Mouse (Mus musculus): ENCODE measurements around the gene Gm9936.

Gm9936 gene

DNA sequence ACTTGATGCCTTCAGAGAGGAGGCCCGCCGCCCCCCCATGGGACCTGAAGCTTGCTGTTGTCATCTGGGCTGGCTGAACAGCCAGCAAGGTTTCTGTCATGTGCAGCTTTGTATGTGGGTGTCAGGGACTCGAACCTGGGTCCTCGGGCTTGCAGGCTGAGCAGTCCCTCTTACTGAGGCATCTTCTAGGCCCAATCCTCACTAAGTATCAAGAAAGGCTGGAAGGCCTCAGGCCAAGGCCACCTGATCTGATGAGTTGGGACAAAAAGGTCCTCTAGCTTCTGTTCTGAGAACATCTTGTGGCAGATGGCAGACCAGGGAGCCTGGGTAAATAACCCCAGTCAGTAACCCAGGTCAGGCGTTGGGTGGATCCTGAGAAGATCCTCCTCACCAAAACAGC lies 48.7 kb downstream of the Gm9936 start:
- H3K4me1 ChIP-seq (replicated peaks; ENCODE audit: low read depth, low read length): peaks cover 74% of the 10 kb centered on the region
- H3K9me3 ChIP-seq (ENCODE audit: low read length): no peaks in the 10 kb centered on the region
- no peaks in the 10 kb centered on the region for H3K27me3 ChIP-seq (ENCODE audit: insufficient read depth, low read length)
- peaks cover 80% of the 10 kb centered on the region for H3K36me3 ChIP-seq (ENCODE audit: insufficient read depth, low read length)
- no peak overlapping the region for H3K4me3 ChIP-seq (replicated peaks; ENCODE audit: low read length)
- TF ChIP-seq CTCF (conservative IDR thresholded peaks at IDR 0.05; ENCODE audit: low read length): no peak
- no peak for TF ChIP-seq POU5F1 (IDR thresholded peaks at IDR 0.05; ENCODE audit: borderline replicate concordance, low read length)
- TF ChIP-seq NANOG (IDR thresholded peaks at IDR 0.05; ENCODE audit: borderline replicate concordance, low read length): no peak

- TF ChIP-seq NANOG (IDR thresholded peaks at IDR 0.05; ENCODE audit: borderline replicate concordance, low read length) (no peak), POU5F1 (IDR thresholded peaks at IDR 0.05; ENCODE audit: borderline replicate concordance, low read length) (no peak), CTCF (conservative IDR thresholded peaks at IDR 0.05; ENCODE audit: low read length) (no peak)
- Histone ChIP-seq H3K4me3 (replicated peaks; ENCODE audit: low read length) (no peak overlapping the region), H3K27me3 (ENCODE audit: insufficient read depth, low read length) (no peaks in the 10 kb centered on the region)
Measured at GRCm38 (mm10) chr5:114809181-114809756, 49.2 kb downstream of the Gm9936 start.

DNA sequence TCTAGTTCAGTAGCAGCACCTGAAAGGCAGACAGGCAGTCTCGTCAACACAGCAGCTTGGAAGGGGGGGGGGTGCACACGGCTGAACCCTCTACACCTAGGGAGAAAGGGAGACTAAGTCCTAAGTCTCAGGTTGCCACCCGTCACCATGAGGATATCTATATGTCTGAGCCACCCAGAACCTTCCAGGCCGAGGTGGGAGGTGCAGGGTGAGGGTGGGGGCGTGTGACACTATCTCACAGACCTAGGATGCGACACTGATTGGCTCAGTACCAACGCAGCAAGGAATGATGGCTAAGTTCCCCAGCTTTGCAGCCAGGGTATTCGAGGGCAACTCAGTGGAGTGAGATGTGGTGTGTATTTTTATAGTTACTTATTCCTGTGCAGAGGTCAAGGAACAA lies 50.1 kb downstream of the Gm9936 start:
- Histone ChIP-seq H3K36me3 (ENCODE audit: insufficient read depth, low read length) (peaks cover 94% of the 10 kb centered on the region), H3K9me3 (ENCODE audit: low read length) (peaks cover 9% of the 10 kb centered on the region), H3K4me1 (replicated peaks; ENCODE audit: low read depth, low read length) (peaks cover 88% of the 10 kb centered on the region), H3K27me3 (ENCODE audit: insufficient read depth, low read length) (no peaks in the 10 kb centered on the region), H3K4me3 (replicated peaks; ENCODE audit: low read length) (no peak overlapping the region)
- TF ChIP-seq CTCF (conservative IDR thresholded peaks at IDR 0.05; ENCODE audit: low read length) (no peak), POU5F1 (IDR thresholded peaks at IDR 0.05; ENCODE audit: borderline replicate concordance, low read length) (no peak), NANOG (IDR thresholded peaks at IDR 0.05; ENCODE audit: borderline replicate concordance, low read length) (no peak)

More at GRCm38 (mm10) chr5:114809181-114809756, 49.2 kb downstream of the Gm9936 start:
- Histone ChIP-seq H3K36me3 (ENCODE audit: insufficient read depth, low read length) (peaks cover 85% of the 10 kb centered on the region), H3K9me3 (ENCODE audit: low read length) (peaks cover under 1% of the 10 kb centered on the region; the same call in 1 of the 2 replicates), H3K4me1 (replicated peaks; ENCODE audit: low read depth, low read length) (peaks cover 80% of the 10 kb centered on the region)

GRCm38 (mm10) chr5:114807893-114808292 lies 50.6 kb downstream of the Gm9936 start:
- Histone ChIP-seq H3K4me3 (replicated peaks; ENCODE audit: low read length) (no peak overlapping the region), H3K27me3 (ENCODE audit: insufficient read depth, low read length) (no peaks in the 10 kb centered on the region), H3K9me3 (ENCODE audit: low read length) (peaks cover 14% of the 10 kb centered on the region), H3K4me1 (replicated peaks; ENCODE audit: low read depth, low read length) (peaks cover 93% of the 10 kb centered on the region), H3K36me3 (ENCODE audit: insufficient read depth, low read length) (peaks cover 98% of the 10 kb centered on the region)
- TF ChIP-seq CTCF (conservative IDR thresholded peaks at IDR 0.05; ENCODE audit: low read length) (no peak), POU5F1 (IDR thresholded peaks at IDR 0.05; ENCODE audit: borderline replicate concordance, low read length) (no peak), NANOG (IDR thresholded peaks at IDR 0.05; ENCODE audit: borderline replicate concordance, low read length) (no peak)

DNA sequence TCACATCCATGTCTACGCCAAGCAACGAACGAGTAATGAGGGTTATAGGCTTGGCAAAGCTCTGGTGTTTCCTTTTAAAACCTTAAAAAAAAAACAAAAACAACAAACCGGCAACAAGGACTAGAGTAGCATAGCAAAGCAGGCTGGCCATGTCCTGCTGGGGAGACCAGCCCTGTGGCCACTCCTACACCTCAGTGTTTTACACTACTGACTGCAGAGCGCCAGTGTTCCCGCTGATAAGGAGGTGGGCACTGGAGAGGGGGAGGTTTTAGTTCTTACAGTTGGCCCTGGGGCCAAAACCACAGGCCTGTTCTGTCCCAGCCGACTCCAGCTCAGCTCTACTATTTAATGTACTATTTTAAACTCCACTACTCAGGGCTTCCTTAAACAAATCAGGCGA lies 51.0 kb downstream of the Gm9936 start:
- H3K4me3 ChIP-seq (replicated peaks; ENCODE audit: low read length): no peak overlapping the region
- H3K36me3 ChIP-seq (ENCODE audit: insufficient read depth, low read length): peaks cover 98% of the 10 kb centered on the region
- no peak for TF ChIP-seq POU5F1 (IDR thresholded peaks at IDR 0.05; ENCODE audit: borderline replicate concordance, low read length)
- no peak for TF ChIP-seq NANOG (IDR thresholded peaks at IDR 0.05; ENCODE audit: borderline replicate concordance, low read length)
- TF ChIP-seq CTCF (conservative IDR thresholded peaks at IDR 0.05; ENCODE audit: low read length): no peak

GRCm38 (mm10) chr5:114807063-114807462 lies 51.4 kb downstream of the Gm9936 start:
- no peaks in the 10 kb centered on the region for H3K27me3 ChIP-seq (ENCODE audit: insufficient read depth, low read length)
- H3K4me3 ChIP-seq (replicated peaks; ENCODE audit: low read length): no peak overlapping the region
- H3K9me3 ChIP-seq (ENCODE audit: low read length): peaks cover 21% of the 10 kb centered on the region
- H3K4me1 ChIP-seq (replicated peaks; ENCODE audit: low read depth, low read length): peaks cover 92% of the 10 kb centered on the region
- peaks cover 98% of the 10 kb centered on the region for H3K36me3 ChIP-seq (ENCODE audit: insufficient read depth, low read length)
- TF ChIP-seq CTCF (conservative IDR thresholded peaks at IDR 0.05; ENCODE audit: low read length): no peak
- TF ChIP-seq NANOG (IDR thresholded peaks at IDR 0.05; ENCODE audit: borderline replicate concordance, low read length): no peak
- no peak for TF ChIP-seq POU5F1 (IDR thresholded peaks at IDR 0.05; ENCODE audit: borderline replicate concordance, low read length)

More for the DNA sequence above, 51.0 kb downstream of the Gm9936 start:
- Histone ChIP-seq H3K9me3 (ENCODE audit: low read length) (peaks cover 18% of the 10 kb centered on the region), H3K27me3 (ENCODE audit: insufficient read depth, low read length) (no peaks in the 10 kb centered on the region), H3K4me1 (replicated peaks; ENCODE audit: low read depth, low read length) (peaks cover 93% of the 10 kb centered on the region)

DNA sequence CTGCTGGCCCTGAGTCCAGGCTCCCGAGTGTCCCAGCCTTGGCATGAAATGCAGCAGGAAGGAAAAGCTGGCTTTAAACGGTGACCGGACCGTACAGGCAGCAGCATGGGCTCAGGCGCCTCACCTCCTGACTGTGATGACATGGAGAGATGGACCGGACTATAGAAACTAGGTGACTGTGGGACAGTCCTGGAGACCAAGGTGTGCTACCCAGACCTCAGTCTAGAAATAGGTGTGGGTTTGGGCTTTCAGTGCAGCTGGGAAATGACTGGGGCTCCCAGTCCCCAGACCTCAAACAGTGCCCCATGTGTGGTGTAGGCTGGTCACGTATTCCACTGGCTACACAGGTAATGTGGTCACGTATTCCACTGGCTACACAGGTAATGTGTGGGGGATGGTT lies 51.8 kb downstream of the Gm9936 start:
- Histone ChIP-seq H3K4me1 (replicated peaks; ENCODE audit: low read depth, low read length) (peaks cover 93% of the 10 kb centered on the region), H3K9me3 (ENCODE audit: low read length) (peaks cover 21% of the 10 kb centered on the region), H3K27me3 (ENCODE audit: insufficient read depth, low read length) (no peaks in the 10 kb centered on the region), H3K36me3 (ENCODE audit: insufficient read depth, low read length) (peaks cover 93% of the 10 kb centered on the region), H3K4me3 (replicated peaks; ENCODE audit: low read length) (no peak overlapping the region)
- TF ChIP-seq POU5F1 (IDR thresholded peaks at IDR 0.05; ENCODE audit: borderline replicate concordance, low read length): no peak
- TF ChIP-seq NANOG (IDR thresholded peaks at IDR 0.05; ENCODE audit: borderline replicate concordance, low read length): no peak
- no peak for TF ChIP-seq CTCF (conservative IDR thresholded peaks at IDR 0.05; ENCODE audit: low read length)
